Mouse (Mus musculus): ENCODE data around the gene Jph2. TPM values are rescaled to one million over a fixed set of nuclear protein-coding genes. Genes with fewer than 3 reads are reported as not detected.

Jph2 gene
- polyA plus RNA-seq, 1 experiment: 0.13 TPM

DNA sequence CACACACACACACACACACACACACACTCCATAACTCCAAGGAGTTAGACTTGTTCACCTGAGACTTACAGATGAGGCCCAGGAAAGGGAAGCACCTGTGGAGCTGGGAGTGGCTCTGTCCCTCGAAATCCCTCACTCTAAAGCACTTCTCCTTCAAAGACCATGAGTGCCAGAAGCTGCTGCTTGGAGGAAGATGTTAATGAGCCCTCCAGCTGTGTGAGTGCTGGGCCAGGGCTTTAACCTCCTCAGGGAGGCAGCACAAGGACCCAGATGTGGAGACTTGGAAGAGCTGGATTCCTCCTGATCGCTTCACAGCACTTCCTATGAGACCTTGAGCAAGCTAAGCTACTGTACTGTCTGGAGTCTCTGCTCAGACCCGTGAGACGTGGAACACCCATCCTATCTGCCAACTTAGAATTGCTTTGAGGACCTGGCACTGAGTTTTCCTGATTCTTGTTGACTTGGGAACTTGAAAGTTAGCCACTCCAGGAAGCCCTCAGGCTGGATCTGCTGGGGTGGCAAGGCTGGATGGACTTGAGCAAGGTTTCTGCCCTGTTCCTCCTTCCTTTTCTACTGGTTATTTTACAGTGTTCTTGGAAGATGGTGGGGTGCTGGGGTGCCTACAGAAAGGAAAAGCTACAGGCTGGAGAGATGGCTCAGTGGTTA, 30.7 kb upstream of the Jph2 start:
- TF ChIP-seq GATA1 (IDR thresholded peaks at IDR 0.05; ENCODE audit: borderline replicate concordance, low read length) (no peak), FLI1 (IDR thresholded peaks at IDR 0.05; ENCODE audit: low read length) (no peak)
- Histone ChIP-seq H3K4me1 (peaks cover 9% of the 10 kb centered on the region), H3K9me3 (no peaks in the 10 kb centered on the region), H3K36me3 (replicated peaks; ENCODE audit: low read length) (peaks cover 8% of the 10 kb centered on the region), H3K27me3 (replicated peaks) (peaks cover 22% of the 10 kb centered on the region), H3K4me3 (replicated peaks) (no peak overlapping the region)

DNA sequence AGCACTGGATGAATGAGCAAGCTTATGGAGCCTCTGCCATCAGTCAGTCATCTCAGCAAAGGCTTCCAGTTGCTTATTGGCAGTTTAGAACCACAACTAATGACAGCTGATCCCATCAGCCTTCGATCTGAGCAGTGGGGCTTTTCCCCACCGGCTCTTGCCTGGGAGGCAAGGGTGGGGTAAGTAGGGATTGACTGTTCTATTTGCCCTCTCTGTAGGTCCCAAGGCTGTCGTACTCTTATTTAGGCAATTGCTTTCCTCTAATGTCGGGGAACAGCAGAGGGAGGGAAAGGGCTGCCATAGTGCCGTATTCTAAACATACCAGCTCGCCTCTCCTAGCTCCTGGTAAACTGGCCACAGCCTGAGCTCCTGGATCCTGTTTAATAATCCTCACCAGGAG, 26.8 kb upstream of the Jph2 start, which contains the start of gene Oser1:
Oser1 (minus strand) TSS at position 101 of the 400 bp plus-strand sequence.
- peaks cover 20% of the 10 kb centered on the region for H3K36me3 ChIP-seq (replicated peaks; ENCODE audit: low read length)
- peaks cover 4% of the 10 kb centered on the region for H3K27me3 ChIP-seq (replicated peaks)
- H3K4me1 ChIP-seq: peaks cover 36% of the 10 kb centered on the region
- no peaks in the 10 kb centered on the region for H3K9me3 ChIP-seq
- TF ChIP-seq GATA1 (IDR thresholded peaks at IDR 0.05; ENCODE audit: borderline replicate concordance, low read length) (no peak), FLI1 (IDR thresholded peaks at IDR 0.05; ENCODE audit: low read length) (no peak)
- no peak within 1 kb of the TSS for H3K4me3 ChIP-seq (replicated peaks)

DNA sequence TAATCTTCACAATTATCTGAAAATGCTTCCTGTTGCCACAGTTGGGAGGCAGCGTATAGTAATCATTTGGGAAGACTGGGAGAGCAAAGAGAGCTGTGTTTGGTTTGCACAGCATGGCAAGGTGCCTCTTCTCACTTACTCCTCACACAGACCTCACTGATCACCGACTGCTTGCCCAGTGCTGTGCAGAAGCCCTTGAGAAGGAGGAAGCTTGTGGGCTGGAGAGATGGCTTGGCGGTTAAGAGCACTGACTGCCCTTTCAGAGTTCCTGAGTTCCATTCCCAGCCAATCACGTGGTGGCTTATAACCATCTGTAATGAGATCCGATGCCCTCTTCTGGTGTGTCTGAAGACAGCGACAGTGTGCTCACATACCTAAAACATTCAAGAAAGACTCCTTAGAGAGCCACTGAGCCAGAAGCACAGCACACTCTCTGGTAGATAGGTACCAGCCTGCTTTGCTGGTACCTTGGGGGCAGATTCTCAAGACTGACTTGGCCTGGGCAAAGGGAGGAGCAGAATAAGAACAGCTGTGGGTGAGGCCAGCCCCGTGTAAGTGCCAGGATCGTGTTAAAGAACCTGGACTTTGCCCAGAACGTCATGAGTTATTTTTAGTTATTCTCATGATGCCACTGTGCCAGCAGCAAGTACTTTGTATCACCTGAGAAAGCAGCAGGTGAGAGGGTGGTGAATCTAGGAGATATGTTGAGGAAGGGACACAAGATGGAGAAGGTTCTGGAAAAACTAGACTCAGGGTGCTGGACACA, 25.3 kb upstream of the Jph2 start:
- H3K4me3 ChIP-seq (replicated peaks): peak overlapping the region; percentile 56
- no peak for TF ChIP-seq GATA1 (IDR thresholded peaks at IDR 0.05; ENCODE audit: borderline replicate concordance, low read length)
- TF ChIP-seq FLI1 (IDR thresholded peaks at IDR 0.05; ENCODE audit: low read length): no peak
- H3K4me1 ChIP-seq: peaks cover 40% of the 10 kb centered on the region
- H3K9me3 ChIP-seq: no peaks in the 10 kb centered on the region
- H3K27me3 ChIP-seq (replicated peaks): peaks cover 2% of the 10 kb centered on the region
- peaks cover 20% of the 10 kb centered on the region for H3K36me3 ChIP-seq (replicated peaks; ENCODE audit: low read length)

DNA sequence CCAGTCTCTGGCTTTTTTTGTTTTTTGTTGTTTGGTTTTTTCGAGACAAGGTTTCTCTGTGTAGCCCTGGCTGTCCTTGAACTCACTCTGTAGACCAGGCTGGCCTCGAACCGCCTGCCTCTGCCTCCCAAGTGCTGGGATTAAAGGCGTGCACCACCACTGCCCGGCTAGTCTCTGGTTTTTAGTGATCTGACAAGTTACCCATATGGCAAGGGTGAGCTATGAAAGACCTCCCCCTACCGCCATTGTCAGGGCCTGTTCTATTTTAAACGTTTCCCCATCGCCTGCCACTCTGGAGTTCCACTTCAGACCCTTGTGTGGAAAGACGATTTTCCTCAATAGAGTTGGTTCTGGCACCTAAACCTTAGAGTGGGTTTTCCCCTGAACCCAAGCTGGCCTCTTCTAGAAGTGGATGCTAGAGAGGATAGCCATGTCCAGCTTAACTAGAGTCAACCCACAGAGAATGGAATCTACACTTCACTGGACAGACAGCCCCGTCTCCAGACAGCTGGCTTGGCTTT, 22.6 kb upstream of the Jph2 start:
- H3K9me3 ChIP-seq: no peaks in the 10 kb centered on the region
- TF ChIP-seq GATA1 (IDR thresholded peaks at IDR 0.05; ENCODE audit: borderline replicate concordance, low read length): no peak
- no peak for TF ChIP-seq FLI1 (IDR thresholded peaks at IDR 0.05; ENCODE audit: low read length)
- peak overlapping the region; percentile 97 for H3K4me3 ChIP-seq (replicated peaks)

DNA sequence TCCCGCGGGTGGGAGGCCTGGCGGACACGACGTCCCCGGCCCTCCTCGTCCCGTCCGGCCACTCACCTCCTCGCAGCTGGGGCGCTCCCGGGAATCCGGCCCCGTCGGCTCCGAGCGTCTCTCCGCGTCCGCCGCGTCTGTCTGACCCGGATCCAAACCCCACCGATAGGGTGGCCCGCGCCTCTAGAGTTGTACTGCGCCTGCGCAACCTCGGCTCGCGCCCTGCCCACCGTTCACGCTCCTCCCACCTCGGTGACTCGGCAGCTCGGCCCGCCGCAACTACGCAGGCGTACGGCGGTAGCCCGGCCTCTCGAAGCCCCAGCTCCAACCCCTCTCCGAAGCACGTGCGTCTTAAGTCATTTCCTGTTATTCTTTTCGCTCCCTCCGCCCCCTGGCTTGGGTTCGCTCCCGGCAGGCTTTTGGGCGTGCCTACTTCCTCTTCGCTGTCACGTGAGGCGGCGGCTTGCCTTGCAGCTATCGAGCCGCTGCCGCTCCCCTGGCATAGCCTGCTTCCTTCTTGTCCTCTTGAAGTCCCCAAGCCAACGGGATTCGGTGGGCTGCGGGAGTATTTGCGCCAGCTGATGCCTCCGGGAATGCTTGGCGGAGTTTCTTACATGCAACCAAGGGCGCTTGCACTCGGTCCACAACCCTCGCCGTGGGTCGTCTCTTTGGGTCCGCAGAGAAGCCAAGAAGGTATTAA, 21.7 kb upstream of the Jph2 start:
- H3K4me1 ChIP-seq: peaks cover 55% of the 10 kb centered on the region
- TF ChIP-seq GATA1 (IDR thresholded peaks at IDR 0.05; ENCODE audit: borderline replicate concordance, low read length) (no peak), FLI1 (IDR thresholded peaks at IDR 0.05; ENCODE audit: low read length) (peak; percentile 44; the same call in 1 of the 2 replicates)
- peak overlapping the region; percentile 97 for H3K4me3 ChIP-seq (replicated peaks)
- H3K27me3 ChIP-seq (replicated peaks): no peaks in the 10 kb centered on the region
- H3K36me3 ChIP-seq (replicated peaks; ENCODE audit: low read length): peaks cover 34% of the 10 kb centered on the region
- no peaks in the 10 kb centered on the region for H3K9me3 ChIP-seq

More for the DNA sequence above, 22.6 kb upstream of the Jph2 start:
- Histone ChIP-seq H3K36me3 (replicated peaks; ENCODE audit: low read length) (peaks cover 26% of the 10 kb centered on the region), H3K27me3 (replicated peaks) (no peaks in the 10 kb centered on the region), H3K4me1 (peaks cover 56% of the 10 kb centered on the region)

DNA sequence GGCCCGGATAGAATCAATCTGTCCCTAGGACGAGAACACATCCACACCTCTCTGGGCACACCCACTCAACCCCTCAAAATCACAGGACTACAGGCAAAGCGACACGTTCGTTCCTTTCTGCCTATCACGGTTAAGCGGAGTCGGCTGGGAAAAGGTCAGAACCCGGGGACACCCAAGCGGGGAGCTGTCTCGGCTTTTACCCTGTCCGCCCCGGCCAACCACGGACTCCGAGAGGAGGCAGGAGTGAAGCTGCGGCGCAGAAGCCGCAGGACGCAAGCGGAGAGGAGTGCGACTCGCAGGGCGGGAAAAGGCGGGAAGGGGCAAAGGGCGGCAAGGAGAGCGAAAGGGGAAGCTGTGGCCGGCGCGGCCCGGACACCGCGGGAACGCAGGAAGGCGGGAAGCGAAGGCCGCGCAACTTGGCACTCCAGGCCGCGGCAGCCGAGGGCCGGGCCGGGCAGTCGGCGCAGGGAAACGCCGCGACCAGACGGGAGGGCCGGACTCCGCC, 21.1 kb upstream of the Jph2 start:
- peaks cover 51% of the 10 kb centered on the region for H3K4me1 ChIP-seq
- peaks cover 36% of the 10 kb centered on the region for H3K36me3 ChIP-seq (replicated peaks; ENCODE audit: low read length)
- no peak for TF ChIP-seq FLI1 (IDR thresholded peaks at IDR 0.05; ENCODE audit: low read length)
- TF ChIP-seq GATA1 (IDR thresholded peaks at IDR 0.05; ENCODE audit: borderline replicate concordance, low read length): no peak
- H3K27me3 ChIP-seq (replicated peaks): no peaks in the 10 kb centered on the region
- H3K9me3 ChIP-seq: no peaks in the 10 kb centered on the region
- H3K4me3 ChIP-seq (replicated peaks): peak overlapping the region; percentile 97

DNA sequence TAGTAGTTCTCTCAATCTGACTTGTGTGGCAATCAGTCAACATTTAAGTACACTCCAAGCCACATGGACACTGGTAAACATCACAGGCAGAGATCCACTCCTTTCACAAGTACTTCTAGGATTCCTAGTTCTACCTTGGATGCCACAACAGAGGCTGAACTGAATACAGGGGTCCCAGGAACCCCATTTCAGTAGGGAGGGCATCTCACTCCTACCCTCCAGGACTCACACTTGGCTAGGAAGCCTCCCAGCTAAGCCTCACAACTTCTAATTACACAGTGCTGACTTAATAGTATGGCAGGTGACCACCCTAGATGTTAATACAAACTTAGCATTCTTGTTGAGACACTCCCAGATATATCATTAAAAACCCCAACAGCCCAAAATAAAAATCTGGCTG, 20.0 kb upstream of the Jph2 start:
- H3K4me3 ChIP-seq (replicated peaks): peak overlapping the region; percentile 97
- H3K27me3 ChIP-seq (replicated peaks): no peaks in the 10 kb centered on the region
- TF ChIP-seq FLI1 (IDR thresholded peaks at IDR 0.05; ENCODE audit: low read length): no peak
- TF ChIP-seq GATA1 (IDR thresholded peaks at IDR 0.05; ENCODE audit: borderline replicate concordance, low read length): no peak
- peaks cover 35% of the 10 kb centered on the region for H3K36me3 ChIP-seq (replicated peaks; ENCODE audit: low read length)
- H3K9me3 ChIP-seq: no peaks in the 10 kb centered on the region
- H3K4me1 ChIP-seq: peaks cover 41% of the 10 kb centered on the region

DNA sequence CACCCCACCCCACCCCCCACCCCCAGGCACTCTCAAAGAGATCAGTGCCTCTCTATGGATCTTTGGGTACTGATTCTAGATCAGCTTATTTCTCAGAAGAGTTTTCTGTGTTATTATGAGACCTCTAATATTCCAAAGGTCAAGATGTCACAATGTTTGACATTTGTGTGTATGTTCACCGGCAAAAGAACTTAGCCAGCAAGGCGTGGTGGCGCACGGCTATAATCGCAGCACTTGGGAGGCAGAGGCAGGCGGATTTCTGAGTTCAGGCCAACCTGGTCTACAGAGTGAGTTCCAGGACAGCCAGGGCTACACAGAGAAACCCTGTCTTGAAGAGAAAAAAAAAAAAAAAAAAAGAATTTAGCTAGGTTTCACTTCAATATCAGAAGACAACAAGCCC, 19.2 kb upstream of the Jph2 start:
- TF ChIP-seq GATA1 (IDR thresholded peaks at IDR 0.05; ENCODE audit: borderline replicate concordance, low read length) (no peak), FLI1 (IDR thresholded peaks at IDR 0.05; ENCODE audit: low read length) (no peak)
- no peak overlapping the region for H3K4me3 ChIP-seq (replicated peaks)
- H3K36me3 ChIP-seq (replicated peaks; ENCODE audit: low read length): peaks cover 41% of the 10 kb centered on the region
- no peaks in the 10 kb centered on the region for H3K27me3 ChIP-seq (replicated peaks)
- no peaks in the 10 kb centered on the region for H3K9me3 ChIP-seq
- peaks cover 40% of the 10 kb centered on the region for H3K4me1 ChIP-seq

DNA sequence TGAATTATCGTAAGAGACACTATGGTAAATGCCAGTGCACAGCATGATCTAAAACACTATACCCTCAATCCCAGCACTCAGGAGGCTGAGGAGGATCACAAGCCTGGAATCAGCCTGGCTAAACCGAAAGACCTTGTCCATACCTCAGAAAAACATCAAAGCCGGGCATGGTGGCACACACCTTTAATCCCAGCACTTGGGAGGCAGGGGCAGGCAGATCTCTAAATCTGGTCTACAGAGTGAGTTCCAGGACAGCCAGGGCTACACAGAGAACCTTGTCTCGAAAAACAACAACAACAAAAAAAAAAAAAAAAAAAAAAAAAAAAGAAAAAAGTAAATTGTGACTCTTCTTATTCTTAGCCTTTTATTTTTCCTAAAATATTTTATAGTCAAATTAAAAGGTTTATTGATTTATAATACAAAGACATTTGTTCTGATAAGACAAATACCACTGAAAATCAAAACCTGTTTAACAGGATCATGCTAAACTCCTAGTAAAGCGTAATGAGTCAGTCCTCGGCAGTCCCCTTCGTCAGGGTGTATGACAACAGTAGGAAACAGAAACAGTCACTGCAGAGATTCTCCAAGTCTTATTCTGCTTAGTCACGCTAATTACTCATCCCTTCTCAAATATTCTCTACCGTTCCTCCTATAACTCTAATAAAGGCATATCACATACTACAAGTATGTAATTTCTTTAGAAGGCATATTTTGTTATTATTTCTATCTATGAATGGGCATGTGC, 15.2 kb upstream of the Jph2 start:
- H3K36me3 ChIP-seq (replicated peaks; ENCODE audit: low read length): peaks cover 78% of the 10 kb centered on the region

More for the DNA sequence above, 15.2 kb upstream of the Jph2 start:
- H3K4me1 ChIP-seq: peaks cover 19% of the 10 kb centered on the region
- H3K4me3 ChIP-seq (replicated peaks): no peak overlapping the region
- no peaks in the 10 kb centered on the region for H3K9me3 ChIP-seq
- H3K27me3 ChIP-seq (replicated peaks): no peaks in the 10 kb centered on the region
- TF ChIP-seq FLI1 (IDR thresholded peaks at IDR 0.05; ENCODE audit: low read length): no peak
- no peak for TF ChIP-seq GATA1 (IDR thresholded peaks at IDR 0.05; ENCODE audit: borderline replicate concordance, low read length)

Data from megakaryocyte, embryonic 14.5 days (primary cell).